Mouse (Mus musculus): ENCODE measurements at regions not wholly inside any gene's neighbourhood (a gene's known extent, or its start where the extent isn't known, plus 50 kb on each side); places are given as distances from the start of the nearest gene placed in this dataset.

GRCm38 (mm10) chr15:59203850-59204625 lies 314.9 kb downstream of the Gm49356 start:
- TF ChIP-seq CTCF (IDR thresholded peaks at IDR 0.05; ENCODE audit: borderline replicate concordance, insufficient read depth, low read length), result no peak
- no peak for TF ChIP-seq POLR2A (IDR thresholded peaks at IDR 0.05; ENCODE audit: low read depth, low read length)
